In genomic region chr13:76044971-76045370, GRCm38 (mm10) we compare ENCODE assay signal across 33 mouse cellular contexts. TPM values are rescaled to one million over a fixed set of nuclear protein-coding genes. Genes with fewer than 3 reads are reported as not detected.
"Had no signal": no experiment of that assay in that cellular context is flagged by ENCODE, and none has a peak within 500 bp of the region (broad histone marks: within the 10 kb centered on the region; RNA-seq: fewer than 3 reads in every experiment).

No protein-coding gene starts in this region.

- H3K27ac ChIP-seq: limb, embryonic 10.5 days; limb, embryonic 12.5 days; limb, embryonic 13.5 days; limb, embryonic 15.5 days; liver, embryonic 12.5 days; liver, embryonic 13.5 days; liver, embryonic 14.5 days; liver, embryonic 15.5 days; lung, embryonic 15.5 days; macrophage; midbrain, embryonic 10.5 days; midbrain, embryonic 12.5 days; midbrain, embryonic 13.5 days; midbrain, embryonic 15.5 days had no signal

- ATAC-seq: liver, embryonic 12.5 days; liver, postnatal 0 days; lung, postnatal 0 days; midbrain, embryonic 13.5 days; midbrain, embryonic 15.5 days; midbrain, embryonic 16.5 days had no signal

- H3K4me2 ChIP-seq: limb, embryonic 12.5 days; limb, embryonic 13.5 days; limb, embryonic 15.5 days; liver, embryonic 11.5 days; liver, embryonic 12.5 days; liver, embryonic 13.5 days; liver, embryonic 15.5 days; lung, embryonic 14.5 days; lung, embryonic 15.5 days; midbrain, embryonic 11.5 days; midbrain, embryonic 12.5 days; midbrain, embryonic 13.5 days; midbrain, embryonic 15.5 days had no signal

- H3K27me3 ChIP-seq: limb, embryonic 12.5 days; limb, embryonic 13.5 days; limb, embryonic 15.5 days; liver, embryonic 12.5 days; liver, embryonic 13.5 days; liver, embryonic 15.5 days; lung, embryonic 15.5 days; megakaryocyte, embryonic 14.5 days; midbrain, embryonic 12.5 days; midbrain, embryonic 13.5 days; midbrain, embryonic 15.5 days had no signal

- DNase-seq: left cerebral cortex, postnatal 4 days; liver; liver, embryonic 13.5 days; liver, postnatal 0 days; lung, adult 18-20 months; lung, adult 2 months; lung, embryonic 14.5 days; lung, postnatal 10 days; lung, postnatal 14 days; lung, postnatal 36 days; lung, postnatal 4 days; midbrain, embryonic 14.5 days had no signal

- H3K4me1 ChIP-seq: limb, embryonic 10.5 days; limb, embryonic 12.5 days; limb, embryonic 13.5 days; limb, embryonic 15.5 days; liver, embryonic 12.5 days; liver, embryonic 15.5 days; lung, embryonic 15.5 days; midbrain, embryonic 10.5 days; midbrain, embryonic 12.5 days; midbrain, embryonic 13.5 days; midbrain, embryonic 15.5 days had no signal

- H3K4me3 ChIP-seq: limb, embryonic 10.5 days; limb, embryonic 12.5 days; limb, embryonic 13.5 days; limb, embryonic 15.5 days; liver, embryonic 12.5 days; liver, embryonic 13.5 days; liver, embryonic 15.5 days; lung, embryonic 15.5 days; megakaryocyte, embryonic 14.5 days; midbrain, embryonic 10.5 days; midbrain, embryonic 12.5 days; midbrain, embryonic 13.5 days; midbrain, embryonic 15.5 days; myocyte had no signal

- H3K36me3 ChIP-seq: limb, embryonic 10.5 days; limb, embryonic 12.5 days; limb, embryonic 13.5 days; limb, embryonic 15.5 days; liver, embryonic 12.5 days; liver, embryonic 13.5 days; liver, embryonic 15.5 days; lung, embryonic 15.5 days; midbrain, embryonic 10.5 days; midbrain, embryonic 12.5 days; midbrain, embryonic 13.5 days; midbrain, embryonic 15.5 days had no signal

- H3K9me3 ChIP-seq: limb, embryonic 10.5 days; limb, embryonic 13.5 days; limb, embryonic 15.5 days; liver, embryonic 12.5 days; liver, embryonic 13.5 days; liver, embryonic 15.5 days; lung, embryonic 15.5 days; megakaryocyte, embryonic 14.5 days; midbrain, embryonic 10.5 days; midbrain, embryonic 12.5 days; midbrain, embryonic 13.5 days; midbrain, embryonic 15.5 days had no signal

- H3K9ac ChIP-seq: limb, embryonic 12.5 days; limb, embryonic 13.5 days; limb, embryonic 15.5 days; liver, embryonic 12.5 days; liver, embryonic 13.5 days; liver, embryonic 14.5 days; liver, embryonic 15.5 days; liver, postnatal 0 days; lung, embryonic 14.5 days; lung, embryonic 15.5 days; midbrain, embryonic 12.5 days; midbrain, embryonic 13.5 days; midbrain, embryonic 15.5 days had no signal

RNA-seq across cellular contexts. Expression of gene Gpr150, which starts 11.8 kb away (rescaled TPM):
- total RNA-seq: liver, adult 2 months; monocyte, adult 5-6 weeks had no signal
- polyA plus RNA-seq: limb, embryonic 13.5 days; liver, adult 2 months; lung, adult 2 months; lung, embryonic 15.5 days; macrophage; myocyte had no signal
